Mouse (Mus musculus) fat pad, adult 2 months (tissue): ENCODE measurements at regions not wholly inside any gene's neighbourhood (a gene's known extent, or its start where the extent isn't known, plus 50 kb on each side); places are given as distances from the start of the nearest gene placed in this dataset.
A peak's percentile ranks its signal among the peaks of the same experiment; 100 is the strongest.
"Not testable (repeated sequence)": the region's sequence is repeated elsewhere in the genome, so short reads cannot be mapped to it uniquely, and the experiment has no call there.

Source experiments
- DNase-seq: peaks from one replicate; pipeline ENCODE4 v3.0.0-alpha.2; 2011; ENCODE audit warnings: low read depth, low spot score; ENCODE audit errors: extremely low read depth

DNA sequence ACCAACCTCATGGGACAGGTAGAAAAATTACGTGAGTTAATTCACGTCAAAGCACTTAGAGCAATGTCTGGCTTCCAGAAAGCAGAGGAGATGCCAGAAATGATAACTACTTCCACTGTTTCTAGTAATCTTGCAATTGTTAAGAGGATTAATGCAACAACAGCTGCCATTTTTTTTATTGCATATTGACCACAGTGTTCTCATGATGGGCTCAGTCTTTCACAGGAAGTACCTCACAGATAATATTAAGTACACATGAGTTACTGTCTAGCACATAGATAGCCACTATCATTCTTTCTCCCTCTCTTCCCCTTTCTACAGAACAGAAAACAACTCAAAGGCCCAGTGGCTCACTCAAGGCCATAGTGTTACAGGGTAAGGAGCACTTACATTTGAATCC, 104.8 kb upstream of the Abca1 start:
- no peak for DNase-seq

- DNase-seq = peak; percentile 40
Observed at GRCm38 (mm10) chr4:53263776-53264175, 104.1 kb upstream of the Abca1 start.

- no peak for DNase-seq
Observed at GRCm38 (mm10) chr4:53262466-53262865, 102.8 kb upstream of the Abca1 start.

- DNase-seq = no peak
Observed at GRCm38 (mm10) chr4:53261556-53262140, 102.0 kb upstream of the Abca1 start.

DNA sequence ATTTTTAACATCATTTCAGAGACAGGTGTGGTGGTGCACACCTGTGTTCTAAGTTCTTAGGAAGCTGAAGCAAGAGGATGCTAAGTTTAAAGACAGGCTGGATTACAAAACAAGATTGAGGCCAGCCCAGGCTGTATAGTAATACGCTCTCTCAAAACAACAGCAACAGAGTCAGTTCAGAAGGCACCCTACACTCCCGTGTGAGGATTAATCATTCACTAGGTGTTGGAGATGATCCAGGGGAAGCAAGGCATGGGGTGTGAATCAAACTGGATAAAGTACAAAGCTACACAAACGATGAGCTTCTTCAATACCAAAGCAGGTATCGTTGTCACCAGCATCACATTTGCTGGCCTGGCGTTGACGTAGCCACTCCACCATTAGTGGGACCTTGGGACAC, 99.3 kb upstream of the Abca1 start:
- DNase-seq = no peak

DNA sequence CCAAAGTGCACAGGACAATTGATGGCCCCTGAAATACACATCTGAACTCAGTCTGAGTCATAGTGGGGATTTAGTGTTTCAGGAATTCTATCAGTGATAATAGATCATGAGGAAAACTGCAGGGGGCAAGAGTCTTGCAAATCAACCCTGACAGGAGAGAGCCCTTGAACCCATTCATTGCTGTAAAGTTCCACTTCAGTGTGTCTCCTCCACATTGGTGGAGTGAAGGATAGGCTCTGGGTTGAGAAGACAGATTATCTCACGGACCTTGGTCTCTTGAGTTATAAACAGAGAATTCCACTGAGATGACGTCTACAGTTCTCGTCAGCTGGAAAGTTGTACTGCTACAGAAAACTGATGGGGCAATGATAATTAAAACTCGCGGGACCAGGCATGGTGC, 97.3 kb upstream of the Abca1 start:
- DNase-seq = no peak

GRCm38 (mm10) chr4:53254483-53254882, 94.8 kb upstream of the Abca1 start:
- DNase-seq = no peak

DNA sequence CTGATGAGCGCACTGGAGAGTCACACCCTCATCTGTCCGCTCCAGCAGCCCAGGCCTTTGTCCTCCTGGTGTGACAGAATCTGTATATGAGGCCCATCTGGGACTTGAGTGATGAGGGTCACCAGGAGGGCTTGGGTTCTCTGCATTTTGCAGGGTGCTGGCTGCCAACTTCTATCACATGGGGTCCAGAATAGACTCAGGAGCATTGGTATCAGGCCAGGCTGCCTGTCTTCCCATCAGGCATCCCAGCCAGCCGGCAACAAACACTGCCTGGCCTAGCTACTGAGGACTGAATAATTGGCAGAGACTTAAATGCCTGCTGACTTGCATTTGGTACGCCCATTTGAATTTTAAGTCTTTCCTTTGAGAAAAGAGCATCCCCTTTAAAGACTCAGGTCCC, 94.0 kb upstream of the Abca1 start:
- DNase-seq = no peak

DNA sequence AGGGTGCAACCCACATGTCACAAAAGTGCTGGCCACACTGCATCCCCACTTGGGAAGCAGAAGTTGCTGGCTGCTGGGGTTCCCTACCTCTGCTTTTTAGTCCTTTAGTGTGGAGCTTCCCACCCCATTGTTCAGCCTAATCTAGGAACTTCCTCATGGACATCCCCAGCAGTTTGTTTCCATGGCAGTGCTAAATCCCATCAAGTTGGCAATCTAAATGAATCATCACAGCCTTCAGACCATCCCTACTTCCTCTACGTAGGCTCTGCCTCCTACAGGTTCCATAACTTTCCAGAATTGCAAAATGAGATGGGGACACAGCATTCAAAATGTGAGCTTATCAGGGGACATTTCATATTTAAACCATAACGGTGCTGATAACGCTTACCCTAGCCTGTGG, 90.6 kb upstream of the Abca1 start:
- no peak for DNase-seq

DNA sequence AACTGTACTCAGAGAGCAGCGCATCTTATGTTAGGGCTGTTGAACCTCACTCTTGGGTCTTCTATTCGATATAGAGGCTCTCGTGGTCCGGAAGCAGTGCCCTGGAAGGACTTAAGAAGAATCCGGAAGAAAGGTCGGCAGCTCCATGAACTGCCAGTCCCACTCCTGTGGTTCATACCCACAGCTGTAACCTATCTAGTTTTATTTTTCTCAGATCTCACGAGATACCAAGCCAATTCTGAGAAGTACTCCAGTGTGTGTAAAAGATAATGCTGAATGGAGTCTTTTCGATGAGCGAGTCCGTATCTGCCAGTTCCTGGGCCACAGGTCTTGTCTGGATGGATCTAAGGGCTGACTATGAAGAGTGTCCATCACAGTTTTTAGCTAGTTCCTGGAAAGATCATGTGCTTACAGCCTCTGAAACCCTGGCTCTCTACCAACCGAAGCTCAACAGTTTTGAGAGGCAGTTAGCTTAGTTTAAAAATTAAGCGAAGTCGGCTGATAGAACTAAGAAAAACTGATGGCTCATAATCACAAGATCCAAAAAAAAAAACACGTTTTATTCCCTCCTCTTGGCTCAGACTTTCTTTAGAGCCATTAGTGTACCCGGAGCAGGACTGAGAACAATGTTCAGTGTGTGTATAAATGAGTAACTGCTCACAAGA, 86.5 kb upstream of the Abca1 start:
- DNase-seq = no peak

- DNase-seq = no peak
Observed at GRCm38 (mm10) chr4:53245553-53245952, 85.9 kb upstream of the Abca1 start.

- not testable (repeated sequence) for DNase-seq
Observed at GRCm38 (mm10) chr4:53243473-53243872, 83.8 kb upstream of the Abca1 start.

DNA sequence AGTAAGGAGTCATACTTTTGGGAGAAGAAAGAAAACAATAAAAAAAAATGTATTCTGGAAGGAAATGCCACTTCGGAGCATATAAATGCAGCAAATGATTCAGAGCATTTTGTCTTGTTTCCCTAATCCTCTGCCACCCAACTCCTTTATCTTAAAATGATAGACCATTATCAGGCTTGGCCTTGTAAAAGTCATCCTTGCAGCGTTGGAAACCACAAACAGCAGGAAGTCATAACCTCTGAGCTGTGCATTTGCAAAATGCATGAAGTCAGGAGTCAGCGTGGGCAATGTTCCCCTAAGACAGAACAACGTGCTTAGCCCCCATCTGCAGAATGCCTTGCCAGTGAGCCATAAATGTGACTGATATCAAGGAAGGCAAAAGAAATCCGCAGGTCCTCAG, 80.2 kb upstream of the Abca1 start:
- DNase-seq = no peak

DNA sequence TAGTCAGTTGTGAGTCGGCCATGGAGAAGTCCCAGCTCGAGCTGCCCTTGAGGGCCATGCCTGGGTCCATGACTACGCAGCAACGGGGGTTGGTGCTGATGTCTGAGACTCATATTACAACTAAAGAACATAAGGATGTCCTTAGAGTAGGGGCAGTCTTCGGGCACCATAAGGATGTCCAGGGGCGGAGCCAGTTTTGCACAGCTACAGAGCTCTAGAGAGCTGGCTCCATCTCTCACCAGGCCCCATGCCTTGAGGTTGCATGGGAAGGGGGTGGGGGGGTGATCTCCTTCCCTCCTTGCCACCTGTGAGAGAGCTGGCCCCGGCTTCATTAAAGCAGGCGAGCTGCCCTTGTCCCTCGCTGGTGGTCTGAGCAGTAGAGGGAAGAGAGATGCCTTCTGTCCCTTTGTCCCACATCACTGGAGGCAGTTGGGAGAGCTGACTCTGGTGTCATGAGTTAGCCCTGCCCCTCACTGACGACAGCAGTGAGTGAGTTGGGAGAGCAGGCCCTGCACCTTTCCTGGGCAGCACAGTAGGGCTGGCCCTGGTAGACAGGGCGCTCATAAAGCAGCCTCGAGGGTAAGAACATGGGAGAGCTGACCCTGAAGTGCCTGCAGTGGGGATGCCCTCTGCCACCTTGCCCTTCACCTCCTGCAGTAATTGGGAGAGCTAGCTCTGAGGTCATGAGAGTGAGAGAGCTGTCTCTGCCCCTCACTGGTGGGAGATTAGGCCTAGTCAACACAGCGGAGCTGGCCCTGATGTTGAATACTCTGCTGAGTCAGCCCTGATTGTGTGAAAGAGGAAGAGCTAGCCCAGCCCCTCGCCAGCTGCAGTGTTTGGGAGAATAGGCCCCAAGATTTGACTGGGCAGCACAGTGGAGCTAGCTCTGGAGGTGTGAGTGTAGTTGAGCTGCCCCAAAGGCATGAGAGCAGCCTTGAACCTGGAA, 78.9 kb upstream of the Abca1 start:
- no peak for DNase-seq

DNA sequence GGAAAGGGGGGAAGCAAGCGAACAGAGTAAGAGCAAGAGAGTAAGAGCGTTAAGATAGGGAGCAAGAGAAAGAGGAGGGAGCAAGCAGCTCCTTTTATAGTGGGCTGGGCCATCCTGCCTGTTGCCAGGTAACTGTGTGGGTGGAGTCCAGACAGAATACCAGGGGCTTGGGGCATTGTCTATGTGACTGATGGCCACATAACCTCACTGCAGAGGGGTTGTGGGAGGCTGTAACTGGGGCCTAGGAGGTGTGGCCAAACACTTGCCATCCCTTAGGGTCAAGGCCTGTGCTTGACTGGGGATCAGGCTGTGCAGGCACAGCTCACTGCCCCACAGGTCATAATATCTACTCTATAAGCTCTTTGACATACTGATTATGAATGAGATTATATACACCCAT, 76.2 kb upstream of the Abca1 start:
- no peak for DNase-seq

DNA sequence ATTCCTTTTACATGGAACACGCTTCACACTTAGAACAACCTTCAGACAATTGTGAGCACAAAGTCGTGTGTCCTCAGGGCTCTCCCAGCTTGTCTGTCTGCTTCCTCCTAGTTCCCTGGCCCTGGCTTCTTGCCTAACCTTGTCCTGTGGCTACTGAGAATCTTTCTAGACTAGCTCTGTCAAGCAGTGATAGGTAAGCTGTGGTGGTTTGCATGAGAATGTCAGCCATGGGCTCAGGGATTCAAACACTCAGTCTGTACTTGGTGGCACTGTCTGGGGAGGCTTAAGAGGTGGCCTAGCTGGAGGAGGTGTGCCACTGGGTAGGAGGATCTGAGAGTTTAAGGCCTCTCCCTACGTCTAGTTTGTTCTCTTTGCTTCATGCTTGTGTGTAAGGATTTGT, 72.7 kb upstream of the Abca1 start:
- DNase-seq = no peak

GRCm38 (mm10) chr4:53231867-53232266, 72.2 kb upstream of the Abca1 start:
- no peak for DNase-seq

DNA sequence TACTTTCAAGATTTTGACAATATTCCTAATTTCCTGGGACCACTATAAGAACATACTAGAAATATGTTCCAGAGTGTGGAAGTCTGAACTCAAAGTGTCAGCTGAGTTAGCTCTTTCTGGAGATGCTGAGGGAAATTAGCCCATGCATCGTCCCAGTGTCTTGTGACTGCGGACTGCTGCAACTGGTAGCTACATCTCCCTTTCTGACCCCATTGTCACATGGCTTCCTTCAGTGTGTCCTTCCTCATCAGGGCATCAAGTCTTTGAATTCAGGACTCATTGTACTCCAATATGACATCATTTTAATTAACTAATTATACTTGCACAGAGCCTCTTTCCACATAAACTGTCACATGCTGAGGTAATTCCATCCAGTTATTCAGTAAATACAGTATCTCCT, 71.4 kb upstream of the Abca1 start:
- no peak for DNase-seq

DNA sequence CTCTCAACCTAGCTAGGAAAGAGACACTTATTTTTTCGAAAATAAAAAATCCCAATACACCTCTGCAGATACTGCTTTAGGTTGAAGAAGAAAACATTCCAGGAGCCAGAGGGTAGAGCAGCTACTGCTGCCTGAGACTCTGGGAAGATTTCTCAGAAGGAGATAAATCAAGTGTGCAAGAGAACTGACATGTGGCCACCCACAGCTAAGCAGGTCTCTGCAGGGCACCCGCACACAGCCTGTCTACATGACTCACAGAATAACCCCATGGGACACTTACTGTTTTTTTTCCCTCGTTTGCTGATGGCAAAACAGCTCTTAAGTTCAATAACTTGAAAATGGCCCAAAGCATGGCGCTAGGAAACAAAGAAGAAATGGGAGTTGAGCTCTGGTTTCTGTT, 68.7 kb upstream of the Abca1 start:
- peak; percentile 74 for DNase-seq

- DNase-seq = peak; percentile 93
Observed at GRCm38 (mm10) chr4:53227771-53228170, 68.1 kb upstream of the Abca1 start.

DNA sequence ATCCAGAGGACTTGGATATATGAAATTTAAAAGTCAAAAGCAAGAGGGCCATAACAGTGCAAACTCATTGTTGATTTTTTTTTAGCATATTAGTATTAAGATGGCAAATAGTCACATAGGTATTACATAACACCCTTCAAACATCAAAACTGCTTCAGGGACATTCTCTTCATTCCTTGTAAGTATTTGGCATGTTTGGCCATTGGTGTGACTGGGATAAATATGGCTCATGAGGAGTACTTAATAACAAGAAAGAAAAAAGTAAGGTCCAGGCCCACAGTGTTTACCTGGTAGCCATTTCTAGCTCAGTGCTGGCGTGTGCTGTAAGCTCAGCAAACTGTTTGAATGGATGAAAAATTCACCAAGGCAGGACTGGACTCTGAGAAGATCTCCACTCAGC, 67.4 kb upstream of the Abca1 start:
- no peak for DNase-seq

DNA sequence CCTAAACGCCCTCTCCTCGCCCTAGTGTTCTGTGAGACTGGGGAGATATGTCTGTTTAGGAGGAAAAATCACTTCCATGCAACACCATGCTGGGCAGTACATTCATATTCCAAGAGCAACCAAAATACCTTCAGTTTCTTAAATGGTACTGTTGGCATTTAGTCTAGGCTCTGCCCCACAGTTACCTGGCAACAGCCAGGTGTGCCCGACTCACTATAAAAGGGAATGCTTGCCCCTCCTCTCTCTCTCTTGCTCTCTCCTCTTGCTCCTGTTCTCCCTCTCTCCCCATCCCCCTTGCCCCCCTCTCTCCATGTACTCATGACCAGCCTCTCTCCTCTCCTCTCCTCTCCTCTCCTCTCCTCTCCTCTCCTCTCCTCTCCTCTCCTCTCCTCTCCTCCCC, 66.7 kb upstream of the Abca1 start:
- no peak for DNase-seq
